Mouse (Mus musculus): ENCODE measurements at regions not wholly inside any gene's neighbourhood (a gene's known extent, or its start where the extent isn't known, plus 50 kb on each side); places are given as distances from the start of the nearest gene placed in this dataset.

GRCm38 (mm10) chr6:103353346-103353745 lies 157.0 kb upstream of the Chl1 start:
- TF ChIP-seq CTCF (IDR thresholded peaks at IDR 0.05; ENCODE audit: low read depth) (no peak), EP300 (optimal IDR thresholded peaks at IDR 0.05) (no peak)
